Mouse (Mus musculus): ENCODE data around the gene Tnrc18. TPM values are rescaled to one million over a fixed set of nuclear protein-coding genes. Genes with fewer than 3 reads are reported as not detected.

The Tnrc18 gene
- polyA plus RNA-seq, 1 experiment from 2014 or later = 41.1 TPM

- ATAC-seq (ENCODE audit: low FRiP score, low TSS enrichment) = no peak
- peak overlapping the region; percentile 96 for H3K4me3 ChIP-seq (ENCODE audit: low read length)
- peak overlapping the region; percentile 87 for H3K9ac ChIP-seq (ENCODE audit: low read depth, low read length)
- no peaks in the 10 kb centered on the region for H3K9me3 ChIP-seq (ENCODE audit: control insufficient read depth, low read length)
- no peaks in the 10 kb centered on the region for H3K36me3 ChIP-seq (ENCODE audit: control insufficient read depth, insufficient read depth, low read length)
- H3K4me2 ChIP-seq (replicated peaks; ENCODE audit: low read depth, low read length) = peak overlapping the region; percentile 64
- WGBS = under 1% methylated on average over 36 of the region's 36 CpGs
- H3K27ac ChIP-seq (ENCODE audit: low read depth, low read length) = peak overlapping the region; percentile 100
- H3K27me3 ChIP-seq (ENCODE audit: control insufficient read depth, insufficient read depth, low read length) = no peaks in the 10 kb centered on the region
- peaks cover 17% of the 10 kb centered on the region for H3K4me1 ChIP-seq (ENCODE audit: control insufficient read depth, insufficient read depth, low read length)
These were observed 2.2 kb upstream of the Tnrc18 start for GRCm38 (mm10) chr5:142819385-142820275.

- peaks cover 8% of the 10 kb centered on the region for H3K4me1 ChIP-seq (ENCODE audit: control insufficient read depth, insufficient read depth, low read length)
- no peaks in the 10 kb centered on the region; the same call in 1 of the 2 replicates for H3K36me3 ChIP-seq (ENCODE audit: control insufficient read depth, insufficient read depth, low read length)
- H3K4me3 ChIP-seq (ENCODE audit: low read length) = peak overlapping the region; percentile 96
- H3K27ac ChIP-seq (ENCODE audit: low read depth, low read length) = peak overlapping the region; percentile 100
- no peaks in the 10 kb centered on the region for H3K9me3 ChIP-seq (ENCODE audit: control insufficient read depth, low read length)
- H3K27me3 ChIP-seq (ENCODE audit: control insufficient read depth, insufficient read depth, low read length) = no peaks in the 10 kb centered on the region
- peak overlapping the region; percentile 64 for H3K4me2 ChIP-seq (replicated peaks; ENCODE audit: low read depth, low read length)
- ATAC-seq (ENCODE audit: low FRiP score, low TSS enrichment) = no peak
- H3K9ac ChIP-seq (ENCODE audit: low read depth, low read length) = peak overlapping the region; percentile 87
- WGBS = under 1% methylated on average over 43 of the region's 43 CpGs
These were observed 1.2 kb upstream of the Tnrc18 start for GRCm38 (mm10) chr5:142818435-142819360.

GRCm38 (mm10) chr5:142816811-142817523 lies 495 bp downstream of the Tnrc18 start:
- Histone ChIP-seq H3K4me1 (ENCODE audit: control insufficient read depth, insufficient read depth, low read length) (peaks cover 16% of the 10 kb centered on the region), H3K27ac (ENCODE audit: low read depth, low read length) (peak overlapping the region; percentile 100), H3K4me3 (ENCODE audit: low read length) (peak overlapping the region; percentile 96), H3K9ac (ENCODE audit: low read depth, low read length) (peak overlapping the region; percentile 100), H3K36me3 (ENCODE audit: control insufficient read depth, insufficient read depth, low read length) (peaks cover 3% of the 10 kb centered on the region; the same call in 1 of the 2 replicates), H3K9me3 (ENCODE audit: control insufficient read depth, low read length) (no peaks in the 10 kb centered on the region), H3K27me3 (ENCODE audit: control insufficient read depth, insufficient read depth, low read length) (no peaks in the 10 kb centered on the region), H3K4me2 (replicated peaks; ENCODE audit: low read depth, low read length) (peak overlapping the region; percentile 97)
- under 1% methylated on average over 70 of the region's 71 CpGs for WGBS
- no peak for ATAC-seq (ENCODE audit: low FRiP score, low TSS enrichment)

- WGBS = under 1% methylated on average over 39 of the region's 39 CpGs
- Histone ChIP-seq H3K4me1 (ENCODE audit: control insufficient read depth, insufficient read depth, low read length) (peaks cover 24% of the 10 kb centered on the region), H3K27me3 (ENCODE audit: control insufficient read depth, insufficient read depth, low read length) (no peaks in the 10 kb centered on the region), H3K4me2 (replicated peaks; ENCODE audit: low read depth, low read length) (peak overlapping the region; percentile 97), H3K9me3 (ENCODE audit: control insufficient read depth, low read length) (no peaks in the 10 kb centered on the region), H3K27ac (ENCODE audit: low read depth, low read length) (peak overlapping the region; percentile 100), H3K9ac (ENCODE audit: low read depth, low read length) (peak overlapping the region; percentile 100), H3K4me3 (ENCODE audit: low read length) (peak overlapping the region; percentile 96), H3K36me3 (ENCODE audit: control insufficient read depth, insufficient read depth, low read length) (peaks cover 6% of the 10 kb centered on the region; the same call in 1 of the 2 replicates)
- no peak for ATAC-seq (ENCODE audit: low FRiP score, low TSS enrichment)
These were observed 1.2 kb downstream of the Tnrc18 start for GRCm38 (mm10) chr5:142816031-142816810.

GRCm38 (mm10) chr5:142815421-142816001 lies 2.0 kb downstream of the Tnrc18 start:
- Histone ChIP-seq H3K9ac (ENCODE audit: low read depth, low read length) (peak overlapping the region; percentile 100), H3K27me3 (ENCODE audit: control insufficient read depth, insufficient read depth, low read length) (no peaks in the 10 kb centered on the region), H3K4me1 (ENCODE audit: control insufficient read depth, insufficient read depth, low read length) (peaks cover 30% of the 10 kb centered on the region), H3K4me2 (replicated peaks; ENCODE audit: low read depth, low read length) (peak overlapping the region; percentile 97), H3K27ac (ENCODE audit: low read depth, low read length) (peak overlapping the region; percentile 100), H3K9me3 (ENCODE audit: control insufficient read depth, low read length) (no peaks in the 10 kb centered on the region), H3K36me3 (ENCODE audit: control insufficient read depth, insufficient read depth, low read length) (peaks cover 8% of the 10 kb centered on the region; the same call in 1 of the 2 replicates), H3K4me3 (ENCODE audit: low read length) (peak overlapping the region; percentile 96)
- ATAC-seq (ENCODE audit: low FRiP score, low TSS enrichment) = no peak
- under 1% methylated on average over 30 of the region's 30 CpGs for WGBS

- no peaks in the 10 kb centered on the region for H3K27me3 ChIP-seq (ENCODE audit: control insufficient read depth, insufficient read depth, low read length)
These were observed 2.6 kb downstream of the Tnrc18 start for GRCm38 (mm10) chr5:142814711-142815420.

GRCm38 (mm10) chr5:142814161-142814651 lies 3.3 kb downstream of the Tnrc18 start:
- H3K27ac ChIP-seq (ENCODE audit: low read depth, low read length) = peak overlapping the region; percentile 100
- H3K4me3 ChIP-seq (ENCODE audit: low read length) = peak overlapping the region; percentile 96
- H3K4me1 ChIP-seq (ENCODE audit: control insufficient read depth, insufficient read depth, low read length) = peaks cover 30% of the 10 kb centered on the region
- H3K4me2 ChIP-seq (replicated peaks; ENCODE audit: low read depth, low read length) = peak overlapping the region; percentile 97
- H3K27me3 ChIP-seq (ENCODE audit: control insufficient read depth, insufficient read depth, low read length) = no peaks in the 10 kb centered on the region
- H3K9ac ChIP-seq (ENCODE audit: low read depth, low read length) = peak overlapping the region; percentile 100
- H3K9me3 ChIP-seq (ENCODE audit: control insufficient read depth, low read length) = no peaks in the 10 kb centered on the region
- ATAC-seq (ENCODE audit: low FRiP score, low TSS enrichment) = no peak
- peaks cover 11% of the 10 kb centered on the region; the same call in 1 of the 2 replicates for H3K36me3 ChIP-seq (ENCODE audit: control insufficient read depth, insufficient read depth, low read length)
- WGBS = under 1% methylated on average over 22 of the region's 22 CpGs

More at GRCm38 (mm10) chr5:142814711-142815420, 2.6 kb downstream of the Tnrc18 start:
- Histone ChIP-seq H3K9me3 (ENCODE audit: control insufficient read depth, low read length) (no peaks in the 10 kb centered on the region), H3K9ac (ENCODE audit: low read depth, low read length) (peak overlapping the region; percentile 100), H3K4me1 (ENCODE audit: control insufficient read depth, insufficient read depth, low read length) (peaks cover 30% of the 10 kb centered on the region), H3K36me3 (ENCODE audit: control insufficient read depth, insufficient read depth, low read length) (peaks cover 8% of the 10 kb centered on the region; the same call in 1 of the 2 replicates), H3K4me3 (ENCODE audit: low read length) (peak overlapping the region; percentile 96), H3K27ac (ENCODE audit: low read depth, low read length) (peak overlapping the region; percentile 100), H3K4me2 (replicated peaks; ENCODE audit: low read depth, low read length) (peak overlapping the region; percentile 97)
- ATAC-seq (ENCODE audit: low FRiP score, low TSS enrichment) = no peak
- 0% methylated on average over 62 of the region's 62 CpGs for WGBS

Measured in kidney, embryonic 14.5 days (tissue).